Mouse (Mus musculus) kidney, adult 2 months (tissue): ENCODE results near the gene Lhcgr. TPM values are rescaled to one million over a fixed set of nuclear protein-coding genes. Genes with fewer than 3 reads are reported as not detected.
"Not testable (repeated sequence)": the region's sequence is repeated elsewhere in the genome, so short reads cannot be mapped to it uniquely, and the experiment has no call there.

ENCODE experiments used
- DNase-seq: peaks from one replicate; pipeline ENCODE4 v3.0.0; 2021
- H3K27ac ChIP-seq: fragments of 200-500 bp; 2 replicates; pipeline ENCODE4 v1.5.1; 2012; ENCODE audit warnings: low read depth, low read length, control low read depth, inconsistent platforms; ENCODE audit not compliant: insufficient read depth
- H3K27me3 ChIP-seq: fragments of 200-500 bp; replicated peaks from 2 replicates; pipeline ENCODE4 v1.6.1; 2012; ENCODE audit warnings: mild to moderate bottlenecking, moderate library complexity, low read length, inconsistent platforms; ENCODE audit not compliant: control insufficient read depth, insufficient read depth
- H3K36me3 ChIP-seq: fragments of 200-500 bp; 2 replicates; pipeline ENCODE4 v1.6.1; 2012; ENCODE audit warnings: mild to moderate bottlenecking, moderate library complexity, low read length, inconsistent platforms; ENCODE audit not compliant: control insufficient read depth, insufficient read depth
- H3K4me1 ChIP-seq: fragments of 200-500 bp; 2 replicates; pipeline ENCODE4 v1.6.1; 2011; ENCODE audit warnings: low read length; ENCODE audit not compliant: control insufficient read depth, insufficient read depth
- H3K4me3 ChIP-seq: fragments of 200-500 bp; 2 replicates; pipeline ENCODE4 v1.5.1; 2011; ENCODE audit warnings: mild to moderate bottlenecking, low read depth, low read length, control low read depth; ENCODE audit not compliant: insufficient read depth
- CTCF ChIP-seq: fragments of 200-500 bp; conservative IDR thresholded peaks from 2 replicates; pipeline ENCODE4 v1.5.1; 2011; ENCODE audit warnings: low read depth, mild to moderate bottlenecking, control low read depth, low read length, moderate library complexity, mixed read lengths; ENCODE audit not compliant: insufficient read depth, insufficient read length
- POLR2A ChIP-seq: fragments of 200-500 bp; IDR thresholded peaks from one replicate; pipeline ENCODE4 v1.6.1; 2011; ENCODE audit warnings: low read depth, low read length, control low read depth
- WGBS: fragments of 180-500 bp; shearing (Covaris S2); methylation state at CpG from one replicate; pipeline ENCODE4 v1.1.7; 2018; 5-methylcytosine and 5-hydroxymethylcytosine counted together
- polyA plus RNA-seq: library from polyadenylated mRNA; depleted of rRNA; stranded (reverse); fragments of >200 nt; gene quantifications from 2 replicates; pipeline ENCODE4 v1.2.3, GENCODE M21; 2012; rRNA removed

Lhcgr gene
- polyA plus RNA-seq = 0.02 and 0.03 TPM in 2 replicates

GRCm38 (mm10) chr17:88791440-88792152 lies at the start of gene Lhcgr:
Gene Lhcgr, minus strand, starts transcription at chr17:88791990.
- H3K27me3 ChIP-seq = no peaks in the 10 kb centered on the region
- no peak within 1 kb of the TSS for H3K27ac ChIP-seq
- DNase-seq = no peak
- H3K4me3 ChIP-seq = no peak within 1 kb of the TSS
- H3K4me1 ChIP-seq = no peaks in the 10 kb centered on the region
- TF ChIP-seq CTCF (no peak), POLR2A (no peak)
- H3K36me3 ChIP-seq = no peaks in the 10 kb centered on the region
- 19% methylated on average over 28 of the region's 31 CpGs for WGBS

GRCm38 (mm10) chr17:88817601-88818000 lies 25.8 kb upstream of the Lhcgr start:
- H3K36me3 ChIP-seq = no peaks in the 10 kb centered on the region
- DNase-seq = no peak
- H3K27me3 ChIP-seq = no peaks in the 10 kb centered on the region
- no peak overlapping the region for H3K4me3 ChIP-seq
- no peaks in the 10 kb centered on the region for H3K4me1 ChIP-seq
- TF ChIP-seq CTCF (no peak), POLR2A (no peak)
- no peak overlapping the region for H3K27ac ChIP-seq
- WGBS = 46% methylated on average over 2 of the region's 2 CpGs

GRCm38 (mm10) chr17:88812943-88813342 lies 21.2 kb upstream of the Lhcgr start:
- H3K27ac ChIP-seq, H3K36me3 ChIP-seq, H3K27me3 ChIP-seq, H3K4me1 ChIP-seq, DNase-seq, H3K4me3 ChIP-seq: not testable (repeated sequence)
- WGBS = 88% methylated on average over 3 of the region's 3 CpGs

GRCm38 (mm10) chr17:88810807-88811206 lies 19.0 kb upstream of the Lhcgr start:
- no peaks in the 10 kb centered on the region for H3K4me1 ChIP-seq
- WGBS = 92% methylated on average over 5 of the region's 5 CpGs
- no peak for TF ChIP-seq POLR2A
- no peak for TF ChIP-seq CTCF

GRCm38 (mm10) chr17:88806421-88806820 lies 14.6 kb upstream of the Lhcgr start:
- WGBS = 81% methylated on average over 8 of the region's 8 CpGs
- H3K4me3 ChIP-seq = no peak overlapping the region
- no peaks in the 10 kb centered on the region for H3K27me3 ChIP-seq
- DNase-seq = no peak
- H3K27ac ChIP-seq = no peak overlapping the region
- H3K4me1 ChIP-seq = no peaks in the 10 kb centered on the region
- H3K36me3 ChIP-seq = no peaks in the 10 kb centered on the region
- TF ChIP-seq POLR2A = no peak
- TF ChIP-seq CTCF = no peak

More at GRCm38 (mm10) chr17:88810807-88811206, 19.0 kb upstream of the Lhcgr start:
- Histone ChIP-seq H3K4me3 (no peak overlapping the region), H3K27ac (no peak overlapping the region), H3K27me3 (no peaks in the 10 kb centered on the region), H3K36me3 (no peaks in the 10 kb centered on the region)
- no peak for DNase-seq

- Histone ChIP-seq H3K4me1 (no peaks in the 10 kb centered on the region), H3K27me3 (no peaks in the 10 kb centered on the region), H3K36me3 (no peaks in the 10 kb centered on the region), H3K27ac (no peak overlapping the region), H3K4me3 (no peak overlapping the region)
- DNase-seq = no peak
- no peak for TF ChIP-seq POLR2A
- TF ChIP-seq CTCF = no peak
Measured at GRCm38 (mm10) chr17:88803441-88803840, 11.7 kb upstream of the Lhcgr start.

GRCm38 (mm10) chr17:88790680-88791079 lies 1.1 kb downstream of the Lhcgr start:
- no peak overlapping the region for H3K4me3 ChIP-seq
- no peak for DNase-seq
- no peaks in the 10 kb centered on the region for H3K4me1 ChIP-seq
- H3K36me3 ChIP-seq = no peaks in the 10 kb centered on the region
- TF ChIP-seq POLR2A = no peak
- no peak for TF ChIP-seq CTCF
- WGBS = 75% methylated on average over 2 of the region's 2 CpGs
- H3K27ac ChIP-seq = no peak overlapping the region
- no peaks in the 10 kb centered on the region for H3K27me3 ChIP-seq

- DNase-seq = no peak
- TF ChIP-seq CTCF (no peak), POLR2A (no peak)
- Histone ChIP-seq H3K4me1 (no peaks in the 10 kb centered on the region), H3K36me3 (no peaks in the 10 kb centered on the region), H3K27ac (no peak overlapping the region), H3K4me3 (no peak overlapping the region), H3K27me3 (no peaks in the 10 kb centered on the region)
- 82% methylated on average over 2 of the region's 2 CpGs for WGBS
Measured at GRCm38 (mm10) chr17:88788392-88788791, 3.4 kb downstream of the Lhcgr start.
